Mouse (Mus musculus) intestine, embryonic 16.5 days (tissue): ENCODE results near the gene Aagab. TPM values are rescaled to one million over a fixed set of nuclear protein-coding genes. Genes with fewer than 3 reads are reported as not detected.

Experiments used
- ATAC-seq: fragments of 200-750 bp; cut with Nextera tagmentation; 2 replicates; pipeline ENCODE4 v1.8.0; 2017; ENCODE audit warnings: moderate TSS enrichment, moderate library complexity
- H3K27ac ChIP-seq: fragments of 300-500 bp; sonication (generic); 2 replicates; pipeline ENCODE4 v1.5.1; 2014; ENCODE audit warnings: mild to moderate bottlenecking, low read length
- H3K27me3 ChIP-seq: fragments of 300-500 bp; sonication (generic); replicated peaks from 2 replicates; pipeline ENCODE4 v1.6.1; 2014; ENCODE audit warnings: low read length, control low read depth, mixed read lengths; ENCODE audit not compliant: control insufficient read depth, insufficient read depth
- H3K36me3 ChIP-seq: fragments of 300-500 bp; sonication (generic); 2 replicates; pipeline ENCODE4 v1.6.1; 2014; ENCODE audit warnings: low read length, control low read depth; ENCODE audit not compliant: control insufficient read depth, insufficient read depth
- H3K4me1 ChIP-seq: fragments of 300-500 bp; sonication (generic); 2 replicates; pipeline ENCODE4 v1.6.1; 2014; ENCODE audit warnings: low read length, control low read depth, mixed read lengths; ENCODE audit not compliant: control insufficient read depth, insufficient read depth
- H3K4me2 ChIP-seq: fragments of 300-500 bp; sonication (generic); 2 replicates; pipeline ENCODE4 v1.6.1; 2014; ENCODE audit warnings: low read depth, low read length, control low read depth
- H3K4me3 ChIP-seq: fragments of 300-500 bp; sonication (generic); 2 replicates; pipeline ENCODE4 v1.5.1; 2014; ENCODE audit warnings: mild to moderate bottlenecking, low read length
- H3K9ac ChIP-seq: fragments of 300-500 bp; sonication (generic); 2 replicates; pipeline ENCODE4 v1.6.1; 2014; ENCODE audit warnings: low read depth, low read length
- H3K9me3 ChIP-seq: fragments of 300-500 bp; sonication (generic); 2 replicates; pipeline ENCODE4 v1.6.1; 2016; ENCODE audit warnings: low read length, control low read depth; ENCODE audit not compliant: control insufficient read depth
- WGBS: fragments of 180-500 bp; shearing (Covaris S2); extraction: QIAGEN DNeasy Blood & Tissue Kit; methylation state at CpG from one replicate; pipeline ENCODE4 v1.1.7; 2014; 5-methylcytosine and 5-hydroxymethylcytosine counted together
- polyA plus RNA-seq: library from polyadenylated mRNA; unstranded; fragments of >200 nt; fragmentation: Nextera tagmentation; extraction: Ambion mirVana; gene quantifications from 2 replicates; pipeline ENCODE4 v1.2.1, GENCODE M21; 2015

The Aagab gene
- polyA plus RNA-seq, 1 experiment from 2014 or later, result 27.8 TPM

DNA sequence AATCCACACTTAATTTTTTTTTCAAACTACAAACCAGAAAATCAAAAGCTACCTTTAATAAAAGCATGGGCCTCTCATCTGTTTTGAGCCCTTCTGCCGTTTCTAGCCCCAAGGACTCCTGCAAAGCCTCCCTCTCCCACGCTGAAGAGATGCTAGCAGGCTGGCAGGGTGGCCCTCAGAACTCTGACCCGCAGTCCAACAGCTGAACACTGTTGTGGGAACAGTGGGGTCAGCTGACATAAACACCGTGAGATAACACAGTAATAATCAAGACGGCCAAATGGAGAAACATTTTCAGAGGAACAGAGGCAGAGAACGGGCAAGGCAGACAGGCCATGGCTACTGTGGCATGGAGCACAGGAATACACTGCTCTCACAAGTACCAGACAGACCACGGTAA is 60.3 kb downstream of the Aagab start:
- Histone ChIP-seq H3K9me3 (no peaks in the 10 kb centered on the region), H3K27ac (peak overlapping the region; percentile 29), H3K27me3 (no peaks in the 10 kb centered on the region), H3K9ac (no peak overlapping the region), H3K36me3 (no peaks in the 10 kb centered on the region; the same call in 1 of the 2 replicates), H3K4me3 (no peak overlapping the region), H3K4me2 (no peak overlapping the region), H3K4me1 (peaks cover 44% of the 10 kb centered on the region)
- ATAC-seq, result peak; percentile 16; the same call in 1 of the 2 replicates
- WGBS, result 46% methylated on average over 7 of the region's 7 CpGs

DNA sequence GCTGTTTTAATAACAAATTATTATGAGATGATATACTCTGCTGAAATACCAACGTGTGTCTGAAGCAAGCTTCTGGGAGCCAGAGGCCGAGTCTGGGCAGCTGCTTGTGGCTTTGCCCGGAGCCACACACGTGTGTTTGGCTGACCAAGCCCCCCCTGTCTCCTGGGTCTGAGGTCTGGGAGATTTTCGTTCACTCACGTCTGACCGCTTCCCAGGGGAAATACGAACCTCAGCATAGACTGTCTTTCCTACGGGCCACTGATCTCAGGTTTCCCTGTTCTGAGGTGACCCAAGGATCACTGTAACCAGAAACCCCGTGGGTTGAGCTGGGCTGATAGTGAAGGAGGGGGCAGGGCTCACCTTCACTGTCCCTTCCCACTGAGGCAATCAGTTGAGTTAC is 60.8 kb downstream of the Aagab start:
- Histone ChIP-seq H3K4me2 (no peak overlapping the region), H3K4me1 (peaks cover 49% of the 10 kb centered on the region), H3K27ac (peak overlapping the region; percentile 24; the same call in 1 of the 2 replicates), H3K9me3 (no peaks in the 10 kb centered on the region), H3K4me3 (no peak overlapping the region), H3K36me3 (no peaks in the 10 kb centered on the region; the same call in 1 of the 2 replicates), H3K27me3 (no peaks in the 10 kb centered on the region), H3K9ac (no peak overlapping the region)
- 65% methylated on average over 10 of the region's 10 CpGs for WGBS
- ATAC-seq, result no peak

DNA sequence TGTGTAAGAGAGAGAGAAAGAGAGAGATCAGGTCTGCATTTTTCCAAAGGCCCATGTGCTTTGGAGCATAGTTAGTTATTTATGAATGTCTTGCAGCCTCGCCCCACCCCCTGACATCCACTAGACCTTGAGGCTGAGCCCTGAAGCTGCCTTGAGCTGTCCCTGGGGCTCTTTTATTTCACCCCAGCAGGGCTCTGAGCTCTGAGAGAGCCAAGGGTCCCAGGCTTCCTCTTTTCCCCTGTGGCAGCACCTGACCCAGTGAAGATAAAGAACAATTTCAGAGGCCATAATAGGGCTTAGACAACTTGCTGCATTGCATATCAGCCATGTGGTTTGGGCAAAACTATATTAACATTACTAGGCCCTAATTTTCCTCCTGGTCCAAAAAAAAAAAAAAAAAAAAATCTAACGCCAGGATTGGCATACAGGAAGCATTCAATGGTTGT is 61.9 kb downstream of the Aagab start:
- H3K9ac ChIP-seq, result 0 out of 2 replicates have a peak overlapping the region, but pooled peaks have one; percentile 30
- H3K4me3 ChIP-seq, result no peak overlapping the region
- 50% methylated on average over 2 of the region's 2 CpGs for WGBS
- H3K9me3 ChIP-seq, result no peaks in the 10 kb centered on the region
- H3K4me1 ChIP-seq, result peaks cover 60% of the 10 kb centered on the region
- no peaks in the 10 kb centered on the region for H3K27me3 ChIP-seq
- no peak for ATAC-seq
- no peak overlapping the region for H3K4me2 ChIP-seq
- no peaks in the 10 kb centered on the region; the same call in 1 of the 2 replicates for H3K36me3 ChIP-seq
- H3K27ac ChIP-seq, result peak overlapping the region; percentile 73

DNA sequence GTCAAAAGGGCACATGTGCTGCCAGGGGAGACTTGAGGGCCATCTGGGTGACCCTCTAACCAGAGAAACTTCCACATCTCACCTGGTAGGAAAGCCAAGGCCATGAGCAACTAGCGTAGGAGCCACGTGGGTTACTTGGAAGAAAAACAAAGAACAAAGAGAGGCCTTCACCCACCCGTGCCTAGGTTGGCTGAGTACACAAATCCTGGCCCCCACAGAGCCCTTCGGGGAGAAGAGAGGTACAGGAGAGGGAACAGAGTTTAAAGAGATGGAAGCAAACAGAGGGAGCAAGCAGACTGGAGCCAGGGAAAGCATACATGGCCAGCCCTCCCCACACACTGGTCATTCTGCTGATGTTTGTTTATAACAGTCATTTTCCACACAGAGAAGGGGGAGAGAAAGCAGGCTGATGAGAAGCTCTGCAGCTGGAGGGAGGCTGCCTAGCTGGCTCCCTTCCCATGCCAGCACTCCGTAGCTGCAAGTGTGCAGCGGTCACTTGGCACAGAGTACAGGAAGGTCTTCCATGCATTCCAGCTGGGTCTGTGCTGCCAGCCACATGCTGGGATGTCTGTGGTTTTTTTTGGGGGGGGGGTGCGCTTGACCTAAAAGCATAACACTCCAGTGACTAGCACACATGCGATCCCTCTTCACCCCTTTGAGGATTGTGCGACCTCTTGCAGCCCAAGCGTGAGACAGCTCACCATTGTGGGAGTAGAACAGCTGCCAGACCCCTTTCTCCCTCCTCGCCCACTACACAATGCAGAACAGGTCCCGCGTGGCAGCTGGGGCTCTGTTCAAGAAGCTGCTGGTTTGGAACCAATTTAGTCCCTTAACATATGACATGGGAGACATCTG is 62.6 kb downstream of the Aagab start:
- no peak overlapping the region for H3K4me3 ChIP-seq
- H3K27ac ChIP-seq, result peak overlapping the region; percentile 73
- H3K27me3 ChIP-seq, result no peaks in the 10 kb centered on the region
- peak; percentile 23; the same call in 1 of the 2 replicates for ATAC-seq
- no peak overlapping the region for H3K4me2 ChIP-seq
- peaks cover 61% of the 10 kb centered on the region for H3K4me1 ChIP-seq
- no peaks in the 10 kb centered on the region; the same call in 1 of the 2 replicates for H3K36me3 ChIP-seq
- H3K9ac ChIP-seq, result peak overlapping the region; percentile 30; the same call in 1 of the 2 replicates
- no peaks in the 10 kb centered on the region for H3K9me3 ChIP-seq
- 53% methylated on average over 13 of the region's 13 CpGs for WGBS

DNA sequence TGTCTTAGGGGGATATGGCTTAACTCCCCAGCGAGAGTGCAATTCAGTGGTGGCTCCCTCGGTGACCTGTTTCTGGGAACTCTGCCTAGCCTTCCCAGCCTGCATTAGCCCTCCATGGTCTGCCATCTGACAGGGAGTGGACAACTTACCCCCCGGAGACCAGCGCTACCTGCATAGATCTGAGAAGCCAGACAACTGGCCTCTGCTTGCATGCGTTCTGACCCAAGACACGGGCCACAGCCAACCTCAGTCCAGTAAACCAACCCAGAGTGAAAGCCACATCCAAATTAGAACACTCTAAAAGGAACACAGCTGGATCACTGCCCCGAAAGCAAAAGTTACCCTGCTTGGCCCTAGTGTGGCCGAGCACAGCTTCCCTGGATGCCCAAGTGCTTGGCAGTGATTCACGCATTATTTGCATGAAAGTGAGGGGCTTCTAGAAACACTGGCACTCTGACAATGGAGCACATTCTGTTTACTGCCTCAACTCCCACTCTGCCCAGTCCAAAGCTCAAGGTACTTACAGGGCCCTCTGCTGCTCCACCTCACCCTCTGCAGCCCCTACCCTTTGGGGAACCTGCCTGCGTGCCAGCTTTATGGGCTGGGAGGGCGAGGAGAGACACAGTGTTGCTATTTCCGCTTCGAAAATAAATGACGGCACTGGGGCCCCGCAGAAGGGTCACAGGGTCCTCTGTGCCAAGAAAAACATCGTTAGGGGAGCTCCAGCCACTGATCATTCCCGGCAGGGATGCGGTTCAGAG is 64.3 kb downstream of the Aagab start:
- no peak for ATAC-seq
- 55% methylated on average over 18 of the region's 18 CpGs for WGBS

DNA sequence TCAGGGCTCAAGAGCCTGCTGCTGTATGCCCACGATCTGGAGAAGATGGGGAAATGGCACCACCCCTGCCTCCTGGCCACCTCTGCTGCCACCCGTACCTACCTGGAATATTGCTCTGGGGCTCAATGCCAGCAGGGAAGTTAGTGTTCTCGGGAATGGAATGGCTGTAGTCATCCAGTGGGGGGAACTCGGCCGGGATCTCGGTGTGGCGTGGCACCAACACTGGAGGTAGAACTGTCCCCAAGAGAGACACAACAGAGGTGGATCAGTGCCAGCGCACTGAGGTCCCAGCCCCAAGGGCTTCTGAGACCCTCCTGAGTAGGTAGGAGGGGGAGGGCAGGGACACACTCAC is 64.9 kb downstream of the Aagab start:
- H3K4me2 ChIP-seq, result 0 out of 2 replicates have a peak overlapping the region, but pooled peaks have one; percentile 5
- no peak overlapping the region for H3K4me3 ChIP-seq
- no peak for ATAC-seq
- WGBS, result 80% methylated on average over 8 of the region's 8 CpGs
- peak overlapping the region; percentile 43; the same call in 1 of the 2 replicates for H3K27ac ChIP-seq
- no peaks in the 10 kb centered on the region for H3K27me3 ChIP-seq
- no peaks in the 10 kb centered on the region; the same call in 1 of the 2 replicates for H3K36me3 ChIP-seq
- H3K9me3 ChIP-seq, result no peaks in the 10 kb centered on the region
- H3K4me1 ChIP-seq, result peaks cover 61% of the 10 kb centered on the region
- 0 out of 2 replicates have a peak overlapping the region, but pooled peaks have one; percentile 11 for H3K9ac ChIP-seq

More for the DNA sequence above, 64.3 kb downstream of the Aagab start:
- H3K27me3 ChIP-seq, result no peaks in the 10 kb centered on the region
- 0 out of 2 replicates have a peak overlapping the region, but pooled peaks have one; percentile 5 for H3K4me2 ChIP-seq
- H3K4me3 ChIP-seq, result no peak overlapping the region
- peaks cover 57% of the 10 kb centered on the region for H3K4me1 ChIP-seq
- H3K9me3 ChIP-seq, result no peaks in the 10 kb centered on the region
- no peak overlapping the region; the same call in 1 of the 2 replicates for H3K9ac ChIP-seq
- no peaks in the 10 kb centered on the region; the same call in 1 of the 2 replicates for H3K36me3 ChIP-seq
- peak overlapping the region; percentile 43 for H3K27ac ChIP-seq

DNA sequence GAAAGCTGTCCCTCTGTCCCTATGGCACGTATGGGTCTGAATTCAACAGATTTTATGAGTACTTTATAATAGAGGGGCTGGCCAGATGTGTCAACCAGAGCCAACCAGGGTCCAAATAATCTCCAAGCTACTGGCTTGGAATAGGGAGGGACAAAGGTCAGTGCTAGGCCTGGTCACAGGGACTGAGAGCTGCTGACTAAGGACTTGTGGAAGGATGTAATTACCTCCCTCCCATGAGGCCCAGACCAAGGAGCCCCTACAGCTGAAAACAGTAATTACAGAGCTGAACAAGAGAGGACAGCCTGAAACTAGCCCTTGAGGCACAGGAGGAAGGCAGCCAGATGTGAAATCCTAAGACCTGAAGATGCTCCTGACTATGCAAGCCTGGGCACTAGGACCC is 66.2 kb downstream of the Aagab start:
- no peaks in the 10 kb centered on the region for H3K27me3 ChIP-seq
- no peaks in the 10 kb centered on the region; the same call in 1 of the 2 replicates for H3K36me3 ChIP-seq
- peaks cover 67% of the 10 kb centered on the region for H3K4me1 ChIP-seq
- no peaks in the 10 kb centered on the region for H3K9me3 ChIP-seq
- peak; percentile 77 for ATAC-seq
- H3K27ac ChIP-seq, result peak overlapping the region; percentile 83
- peak overlapping the region; percentile 23; the same call in 1 of the 2 replicates for H3K4me2 ChIP-seq
- peak overlapping the region; percentile 49; the same call in 1 of the 2 replicates for H3K9ac ChIP-seq
- 56% methylated on average over 1 of the region's 1 CpGs for WGBS
- no peak overlapping the region for H3K4me3 ChIP-seq

DNA sequence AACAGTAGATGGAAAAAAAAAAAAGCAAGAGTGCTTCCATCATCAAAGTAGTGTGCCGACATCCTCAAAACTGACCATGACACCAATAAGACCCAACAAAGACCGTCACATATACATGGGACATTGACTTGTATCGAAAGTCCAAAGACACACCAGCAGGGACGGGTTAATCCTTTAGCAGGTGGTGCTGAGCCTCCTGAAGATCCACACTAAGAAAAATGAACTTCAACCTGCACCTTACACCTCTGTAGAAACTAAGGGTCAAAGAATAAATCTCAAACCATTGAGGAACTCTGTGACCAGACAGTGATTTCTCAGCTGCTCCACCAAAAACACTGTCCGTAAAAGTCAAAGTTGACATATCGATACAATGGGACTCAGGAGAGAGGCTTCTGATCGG is 67.4 kb downstream of the Aagab start:
- peaks cover 62% of the 10 kb centered on the region for H3K4me1 ChIP-seq
- no peak overlapping the region for H3K27ac ChIP-seq
- ATAC-seq, result no peak
- no peaks in the 10 kb centered on the region for H3K9me3 ChIP-seq
- no peaks in the 10 kb centered on the region for H3K27me3 ChIP-seq
- WGBS, result 96% methylated on average over 7 of the region's 7 CpGs
- H3K4me3 ChIP-seq, result no peak overlapping the region
- no peak overlapping the region for H3K9ac ChIP-seq
- H3K36me3 ChIP-seq, result no peaks in the 10 kb centered on the region; the same call in 1 of the 2 replicates
- H3K4me2 ChIP-seq, result no peak overlapping the region
